Mouse (Mus musculus) B cell, adult (primary cell): ENCODE measurements around the gene Rnf208. TPM values are rescaled to one million over a fixed set of nuclear protein-coding genes. Genes with fewer than 3 reads are reported as not detected.

Experiments
- total RNA-seq: library from RNA; stranded (reverse); gene quantifications from 4 replicates; pipeline ENCODE4 v1.2.4, GENCODE M21; 2023; ENCODE audit not compliant: inconsistent age

The Rnf208 gene
- 0.51 TPM in 1 of 4 replicates, not detected in the others for total RNA-seq

GRCm38 (mm10) chr2:25242101-25242506 is at the start of gene Rnf208, which contains the start of gene Cysrt1:
Gene Rnf208 (plus strand): TSS chr2:25242255.
Gene Cysrt1 (minus strand): TSS chr2:25242452.

GRCm38 (mm10) chr2:25196172-25196954 is 45.7 kb upstream of the Rnf208 start, which contains the start of gene Tor4a:
Gene Tor4a (minus strand): TSS chr2:25196886.

GRCm38 (mm10) chr2:25211121-25211670 is 30.9 kb upstream of the Rnf208 start, which contains the start of gene Nelfb:
Gene Nelfb (minus strand): TSS chr2:25211489.

GRCm38 (mm10) chr2:25214444-25214843 is 27.6 kb upstream of the Rnf208 start, which contains the start of gene Stpg3:
Gene Stpg3 (minus strand): TSS chr2:25214637.

GRCm38 (mm10) chr2:25218445-25218844 is 23.6 kb upstream of the Rnf208 start, which contains the start of gene Fam166a:
Gene Fam166a (plus strand): TSS chr2:25218745.

GRCm38 (mm10) chr2:25224492-25224765 is 17.6 kb upstream of the Rnf208 start, which contains the start of gene Tubb4b:
Gene Tubb4b (minus strand): TSS chr2:25224702.

GRCm38 (mm10) chr2:25234050-25234449 is 8.0 kb upstream of the Rnf208 start, which contains the start of gene Slc34a3:
Gene Slc34a3 (minus strand): TSS chr2:25234364.

GRCm38 (mm10) chr2:25236614-25237013 is 5.4 kb upstream of the Rnf208 start, which contains the start of gene Rnf224:
Gene Rnf224 (minus strand): TSS chr2:25236787.

GRCm38 (mm10) chr2:25246183-25247072 is 4.4 kb downstream of the Rnf208 start, which contains the start of gene AL732309.1:
Gene AL732309.1 (minus strand): TSS chr2:25246863.

GRCm38 (mm10) chr2:25255284-25255779 is 13.3 kb downstream of the Rnf208 start, which contains the start of gene Tmem203:
Gene Tmem203 (plus strand): TSS chr2:25255439.

GRCm38 (mm10) chr2:25262291-25262767 is 20.3 kb downstream of the Rnf208 start, which contains the start of gene Tprn:
Gene Tprn (plus strand): TSS chr2:25262618.

GRCm38 (mm10) chr2:25271827-25272511 is 29.9 kb downstream of the Rnf208 start, which contains the start of the genes Ssna1 and Anapc2:
Gene Ssna1 (minus strand): TSS chr2:25272438.
Gene Anapc2 (plus strand): TSS chr2:25272478.

GRCm38 (mm10) chr2:25287927-25288649 is 46.0 kb downstream of the Rnf208 start, which contains the start of gene Tmem210:
Gene Tmem210 (plus strand): TSS chr2:25288145.

GRCm38 (mm10) chr2:25289651-25290050 is 47.6 kb downstream of the Rnf208 start, which contains the start of gene Lrrc26:
Gene Lrrc26 (plus strand): TSS chr2:25289915.

Other genes with a start within 250 kb of the Rnf208 start
- 39.7 to 51.9 TPM (median 44.9 TPM) in 4 replicates for gene Nsmf, start 187.9 kb upstream of the Rnf208 start, total RNA-seq
- not detected in 4 replicates for gene Entpd8, start 162.0 kb upstream of the Rnf208 start, total RNA-seq
- gene Noxa1, start 147.1 kb upstream of the Rnf208 start, total RNA-seq, result not detected in 4 replicates
- gene Nrarp, start 61.5 kb upstream of the Rnf208 start, total RNA-seq, result 5.3 to 6.8 TPM (median 6.0 TPM) in 4 replicates
- 28.8 to 32.8 TPM (median 31.4 TPM) in 4 replicates for gene Tor4a, start 45.4 kb upstream of the Rnf208 start, total RNA-seq
- gene Nelfb, start 30.8 kb upstream of the Rnf208 start, total RNA-seq, result 71.2 to 97.5 TPM (median 84.8 TPM) in 4 replicates
- gene Stpg3, start 27.6 kb upstream of the Rnf208 start, total RNA-seq, result not detected in 4 replicates
- gene Fam166a, start 23.5 kb upstream of the Rnf208 start, total RNA-seq, result not detected in 4 replicates
- gene Tubb4b, start 17.6 kb upstream of the Rnf208 start, total RNA-seq, result 114 to 127 TPM (median 119 TPM) in 4 replicates
- not detected in 4 replicates for gene Slc34a3, start 7.9 kb upstream of the Rnf208 start, total RNA-seq
- gene Rnf224, start 5.5 kb upstream of the Rnf208 start, total RNA-seq, result not detected in 4 replicates
- gene Cysrt1, start 197 bp downstream of the Rnf208 start, total RNA-seq, result not detected in 4 replicates
- gene AL732309.1, start 4.6 kb downstream of the Rnf208 start, total RNA-seq, result 6.2 to 11.8 TPM (median 9.7 TPM) in 4 replicates
- 17.0 to 23.1 TPM (median 22.3 TPM) in 4 replicates for gene Tmem203, start 13.2 kb downstream of the Rnf208 start, total RNA-seq
- 11.7 to 16.8 TPM (median 12.7 TPM) in 4 replicates for gene Tprn, start 20.4 kb downstream of the Rnf208 start, total RNA-seq
- gene Ssna1, start 30.2 kb downstream of the Rnf208 start, total RNA-seq, result 36.2 to 41.2 TPM (median 39.2 TPM) in 4 replicates
- 99.6 to 125 TPM (median 108 TPM) in 4 replicates for gene Anapc2, start 30.2 kb downstream of the Rnf208 start, total RNA-seq
- not detected in 4 replicates for gene Tmem210, start 45.9 kb downstream of the Rnf208 start, total RNA-seq
- not detected in 4 replicates for gene Lrrc26, start 47.7 kb downstream of the Rnf208 start, total RNA-seq
- not detected in 4 replicates for gene Grin1, start 76.9 kb downstream of the Rnf208 start, total RNA-seq
- 38.3 to 49.0 TPM (median 42.3 TPM) in 4 replicates for gene Man1b1, start 90.1 kb downstream of the Rnf208 start, total RNA-seq
- gene Dpp7, start 114.1 kb downstream of the Rnf208 start, total RNA-seq, result 34.8 to 44.7 TPM (median 42.3 TPM) in 4 replicates
- 29.6 to 32.3 TPM (median 30.7 TPM) in 4 replicates for gene Uap1l1, start 123.4 kb downstream of the Rnf208 start, total RNA-seq
- 0.94 to 1.4 TPM (median 1.1 TPM) in 4 replicates for gene Sapcd2, start 130.1 kb downstream of the Rnf208 start, total RNA-seq
- not detected in 4 replicates for gene Entpd2, start 153.6 kb downstream of the Rnf208 start, total RNA-seq
- gene Npdc1, start 157.1 kb downstream of the Rnf208 start, total RNA-seq, result not detected in 4 replicates
- gene Fut7, start 181.0 kb downstream of the Rnf208 start, total RNA-seq, result 0.24 TPM in 1 of 4 replicates, not detected in the others
- 36.8 to 44.5 TPM (median 42.0 TPM) in 4 replicates for gene Abca2, start 186.4 kb downstream of the Rnf208 start, total RNA-seq
- 0.80 TPM in 1 of 4 replicates, not detected in the others for gene Clic3, start 214.6 kb downstream of the Rnf208 start, total RNA-seq
- gene Paxx, start 218.8 kb downstream of the Rnf208 start, total RNA-seq, result 111 to 124 TPM (median 114 TPM) in 4 replicates
- gene Ptgds, start 227.8 kb downstream of the Rnf208 start, total RNA-seq, result not detected in 4 replicates